Comparison of ENCODE assay signal across 14 mouse cellular contexts in the genomic region with DNA sequence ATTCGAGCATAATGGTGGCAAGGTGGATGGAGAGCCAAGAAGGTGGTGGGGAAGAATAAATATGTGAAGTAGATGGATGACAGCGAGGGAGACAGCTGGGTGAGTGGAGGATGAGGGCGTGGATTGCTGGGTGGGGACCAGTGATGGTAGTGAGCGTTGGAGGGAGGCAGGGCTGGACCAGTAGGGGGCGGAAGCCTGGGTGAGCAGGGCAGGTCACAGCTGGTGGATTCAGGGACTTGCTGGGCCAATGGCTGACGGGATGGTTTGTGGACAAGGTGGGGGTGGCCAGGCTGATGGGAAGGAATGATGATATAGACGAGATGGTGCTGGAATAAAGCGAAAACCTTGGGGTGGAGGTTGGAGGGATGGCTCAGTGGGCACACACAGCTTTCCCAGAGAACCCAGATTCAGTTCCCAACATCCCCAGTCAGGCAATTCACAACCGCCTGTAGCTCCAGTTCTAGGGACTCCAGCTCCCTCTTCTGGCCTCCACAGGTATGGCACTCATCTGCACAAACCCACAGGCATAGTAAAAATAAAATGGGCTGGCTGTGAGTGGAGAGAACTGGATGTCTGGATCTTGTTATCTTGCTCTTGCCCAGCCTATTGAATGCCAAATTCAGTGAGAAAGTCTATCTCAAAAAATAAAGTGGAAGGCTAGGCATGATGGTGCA. TPM values are rescaled to one million over a fixed set of nuclear protein-coding genes. Genes with fewer than 3 reads are reported as not detected.
DNase-seq lines count a peak whose midpoint lies in the region; ATAC-seq and TF ChIP-seq lines count a peak whose summit lies in the region.
"Had no signal": no experiment of that assay in that cellular context is flagged by ENCODE, and none has a peak within 500 bp of the region (broad histone marks: within the 10 kb centered on the region; RNA-seq: fewer than 3 reads in every experiment).

No protein-coding gene starts in this region.

- ATAC-seq in CD4-positive, CD25-positive, alpha-beta regulatory T cell, adult 4 months = no peak
- no peak for ATAC-seq in hindbrain, embryonic 13.5 days (ENCODE audit: low FRiP score)
- ATAC-seq in cerebellum, adult (ENCODE audit: insufficient number of reproducible peaks, low FRiP score, low TSS enrichment) = no peak

- H3K27me3 ChIP-seq in hindbrain, embryonic 13.5 days = peaks cover 57% of the 10 kb centered on the region

- DNase-seq in CD4-positive, CD25-positive, alpha-beta regulatory T cell, adult 2 months (ENCODE audit: low read depth, low spot score) = peak; percentile 40
- no peak for DNase-seq in lung, adult 2 months
- no peak for DNase-seq in lung, postnatal 14 days
- peak; percentile 85 for DNase-seq in R1 (ENCODE audit: low read depth, low spot score)
- DNase-seq in naive thymus-derived CD4-positive, alpha-beta T cell, adult 2 months (ENCODE audit: low read depth) = peak; percentile 28
- DNase-seq: adrenal gland, postnatal 10 days; cerebellum, adult 9-10 months; thymus, postnatal 36 days had no signal

- H3K27ac ChIP-seq in hindbrain, embryonic 13.5 days = no peak overlapping the region
- H3K27ac ChIP-seq: embryonic facial prominence, embryonic 15.5 days; heart, embryonic 15.5 days; midbrain, embryonic 10.5 days had no signal

- H3K4me3 ChIP-seq in lung, adult 2 months (replicated peaks; ENCODE audit: extremely low read depth, low read depth, low read length) = no peak overlapping the region
- no peak overlapping the region for H3K4me3 ChIP-seq in hindbrain, embryonic 13.5 days
- H3K4me3 ChIP-seq: embryonic facial prominence, embryonic 15.5 days; heart, embryonic 15.5 days; midbrain, embryonic 10.5 days had no signal

- no peaks in the 10 kb centered on the region for H3K4me1 ChIP-seq in lung, adult 2 months (ENCODE audit: control insufficient read depth, insufficient read depth, low read length)
- peaks cover 5% of the 10 kb centered on the region for H3K4me1 ChIP-seq in hindbrain, embryonic 13.5 days (replicated peaks)

- TF ChIP-seq POLR2A in lung, adult 2 months (IDR thresholded peaks at IDR 0.05; ENCODE audit: borderline replicate concordance, extremely low read depth, low read depth, low read length) = no peak

- no peak overlapping the region for H3K9ac ChIP-seq in hindbrain, embryonic 13.5 days
- H3K9ac ChIP-seq: embryonic facial prominence, embryonic 15.5 days; heart, embryonic 15.5 days had no signal

- 0 out of 2 replicates have a peak, but pooled peaks have one; percentile 28 for TF ChIP-seq CTCF in lung, adult 2 months (IDR thresholded peaks at IDR 0.05; ENCODE audit: insufficient read depth, low read length)

- H3K9me3 ChIP-seq in hindbrain, embryonic 13.5 days = no peaks in the 10 kb centered on the region
- H3K9me3 ChIP-seq: embryonic facial prominence, embryonic 15.5 days; heart, embryonic 15.5 days; midbrain, embryonic 10.5 days had no signal

- no peaks in the 10 kb centered on the region for H3K36me3 ChIP-seq in hindbrain, embryonic 13.5 days
- H3K36me3 ChIP-seq: embryonic facial prominence, embryonic 15.5 days; heart, embryonic 15.5 days; midbrain, embryonic 10.5 days had no signal

- WGBS in lung, adult 2 months = 68% methylated on average over 9 of the region's 9 CpGs
- 73% methylated on average over 9 of the region's 9 CpGs for WGBS in hindbrain, embryonic 13.5 days

- H3K4me2 ChIP-seq in hindbrain, embryonic 13.5 days = no peak overlapping the region
- H3K4me2 ChIP-seq: embryonic facial prominence, embryonic 15.5 days; heart, embryonic 15.5 days had no signal

RNA-seq across cellular contexts. Expression of gene Mybpc2, which starts 5.1 kb away (rescaled TPM):
- not detected for polyA plus RNA-seq in CD4-positive, CD25-positive, alpha-beta regulatory T cell, adult 4 months (2017; shearing (Covaris generic))
- 1.0 and 10.5 TPM in 2 replicates for polyA plus RNA-seq in lung, adult 2 months (2012; rRNA removed)
- 0.08 and 0.18 TPM in 2 replicates for polyA plus RNA-seq in hindbrain, embryonic 13.5 days (2015; fragmentation: Nextera tagmentation; extraction: Ambion mirVana)

RNA-seq across cellular contexts. Expression of gene Spib, which starts 12.5 kb away (rescaled TPM):
- 1 to 10 TPM in 1 of 2 experiments, under 1 TPM in 1; 0.11 to 4.2 TPM for polyA plus RNA-seq in CD4-positive, CD25-positive, alpha-beta regulatory T cell, adult 4 months (2017; shearing (Covaris generic))
- polyA plus RNA-seq in lung, adult 2 months (2012; rRNA removed) = 11.2 and 11.7 TPM in 2 replicates
- polyA plus RNA-seq in hindbrain, embryonic 13.5 days (2015; fragmentation: Nextera tagmentation; extraction: Ambion mirVana) = not detected in 2 replicates
- polyA plus RNA-seq: midbrain, embryonic 10.5 days had no signal

RNA-seq across cellular contexts. Expression of gene Fam71e1, which starts 23.0 kb away (rescaled TPM):
- polyA plus RNA-seq in CD4-positive, CD25-positive, alpha-beta regulatory T cell, adult 4 months (2017; shearing (Covaris generic)) = 1 to 10 TPM; 3.9 to 5.4 TPM
- polyA plus RNA-seq in lung, adult 2 months (2012; rRNA removed) = 9.5 and 10.3 TPM in 2 replicates
- 32.2 and 37.4 TPM in 2 replicates for polyA plus RNA-seq in hindbrain, embryonic 13.5 days (2015; fragmentation: Nextera tagmentation; extraction: Ambion mirVana)

RNA-seq across cellular contexts. Expression of gene Emc10, which starts 23.0 kb away (rescaled TPM):
- polyA plus RNA-seq in CD4-positive, CD25-positive, alpha-beta regulatory T cell, adult 4 months (2017; shearing (Covaris generic)) = 10 to 100 TPM; 15.2 to 16.1 TPM
- 250 and 268 TPM in 2 replicates for polyA plus RNA-seq in lung, adult 2 months (2012; rRNA removed)
- 121 and 126 TPM in 2 replicates for polyA plus RNA-seq in hindbrain, embryonic 13.5 days (2015; fragmentation: Nextera tagmentation; extraction: Ambion mirVana)

RNA-seq across cellular contexts. Expression of gene Pold1, which starts 29.3 kb away (rescaled TPM):
- polyA plus RNA-seq in CD4-positive, CD25-positive, alpha-beta regulatory T cell, adult 4 months (2017; shearing (Covaris generic)) = 10 to 100 TPM; 18.4 to 45.5 TPM
- polyA plus RNA-seq in lung, adult 2 months (2012; rRNA removed) = 34.3 and 38.3 TPM in 2 replicates
- 24.4 and 28.8 TPM in 2 replicates for polyA plus RNA-seq in hindbrain, embryonic 13.5 days (2015; fragmentation: Nextera tagmentation; extraction: Ambion mirVana)

Comparison
In these comparisons a context has a peak if more than half of its experiments do, and no peak if none do; other contexts are left out.
1. DNase-seq: peak in CD4-positive, CD25-positive, alpha-beta regulatory T cell, adult 2 months (single experiment), R1 (single experiment) and naive thymus-derived CD4-positive, alpha-beta T cell, adult 2 months (single experiment); none in lung, adult 2 months (single experiment) and lung, postnatal 14 days (single experiment).